Mouse (Mus musculus): ENCODE measurements around the gene Pole4. TPM values are rescaled to one million over a fixed set of nuclear protein-coding genes. Genes with fewer than 3 reads are reported as not detected.
A peak's percentile ranks its signal among the peaks of the same experiment; 100 is the strongest.
"Not testable (repeated sequence)": the region's sequence is repeated elsewhere in the genome, so short reads cannot be mapped to it uniquely, and the experiment has no call there.

The Pole4 gene
- polyA plus RNA-seq, 1 experiment from 2014 or later: 96.4 TPM

- Histone ChIP-seq H3K27ac (replicated peaks) (no peak overlapping the region), H3K4me3 (no peak overlapping the region), H3K9me3 (replicated peaks) (no peaks in the 10 kb centered on the region), H3K36me3 (no peaks in the 10 kb centered on the region), H3K27me3 (ENCODE audit: low read depth, poor library complexity, severe bottlenecking) (0 out of 2 replicates have a peak, but pooled peaks cover 6% of the 10 kb centered on the region), H3K4me1 (peaks cover 24% of the 10 kb centered on the region)
- no peak for DNase-seq (ENCODE audit: low spot score)
- 93% methylated on average over 3 of the region's 3 CpGs for WGBS
Measured at GRCm38 (mm10) chr6:82703710-82704109, 1.5 kb downstream of the Pole4 start.

GRCm38 (mm10) chr6:82702593-82703017 is 2.6 kb downstream of the Pole4 start:
- no peaks in the 10 kb centered on the region for H3K36me3 ChIP-seq
- 0 out of 2 replicates have a peak, but pooled peaks cover 6% of the 10 kb centered on the region for H3K27me3 ChIP-seq (ENCODE audit: low read depth, poor library complexity, severe bottlenecking)
- no peaks in the 10 kb centered on the region for H3K9me3 ChIP-seq (replicated peaks)
- H3K27ac ChIP-seq (replicated peaks): peak overlapping the region; percentile 46; the same call in 1 of the 2 replicates
- H3K4me1 ChIP-seq: peaks cover 24% of the 10 kb centered on the region
- peak; percentile 87 for DNase-seq (ENCODE audit: low spot score)
- H3K4me3 ChIP-seq: no peak overlapping the region
- WGBS: 33% methylated on average over 16 of the region's 16 CpGs

- no peak for DNase-seq (ENCODE audit: low spot score)
- WGBS: 83% methylated on average over 6 of the region's 6 CpGs
- no peaks in the 10 kb centered on the region for H3K9me3 ChIP-seq (replicated peaks)
- H3K27ac ChIP-seq (replicated peaks): peak overlapping the region; percentile 77; the same call in 1 of the 2 replicates
- peaks cover 24% of the 10 kb centered on the region for H3K4me1 ChIP-seq
- 0 out of 2 replicates have a peak, but pooled peaks cover 6% of the 10 kb centered on the region for H3K27me3 ChIP-seq (ENCODE audit: low read depth, poor library complexity, severe bottlenecking)
- H3K4me3 ChIP-seq: no peak overlapping the region
- H3K36me3 ChIP-seq: no peaks in the 10 kb centered on the region
Measured at GRCm38 (mm10) chr6:82701296-82701695, 3.9 kb downstream of the Pole4 start.

GRCm38 (mm10) chr6:82699831-82700230 is 5.3 kb downstream of the Pole4 start:
- Histone ChIP-seq H3K4me3 (0 out of 2 replicates have a peak overlapping the region, but pooled peaks have one; percentile 4), H3K4me1 (peaks cover 26% of the 10 kb centered on the region), H3K27me3 (ENCODE audit: low read depth, poor library complexity, severe bottlenecking) (0 out of 2 replicates have a peak, but pooled peaks cover 6% of the 10 kb centered on the region), H3K27ac (replicated peaks) (peak overlapping the region; percentile 77), H3K36me3 (no peaks in the 10 kb centered on the region), H3K9me3 (replicated peaks) (no peaks in the 10 kb centered on the region)
- DNase-seq (ENCODE audit: low spot score): peak; percentile 65
- WGBS: 25% methylated on average over 5 of the region's 5 CpGs

GRCm38 (mm10) chr6:82696736-82697135 is 8.4 kb downstream of the Pole4 start:
- no peak overlapping the region for H3K4me3 ChIP-seq
- 95% methylated on average over 3 of the region's 3 CpGs for WGBS
- H3K36me3 ChIP-seq: no peaks in the 10 kb centered on the region
- no peaks in the 10 kb centered on the region for H3K9me3 ChIP-seq (replicated peaks)
- H3K27ac ChIP-seq (replicated peaks): no peak overlapping the region
- no peak for DNase-seq (ENCODE audit: low spot score)
- no peaks in the 10 kb centered on the region for H3K27me3 ChIP-seq (ENCODE audit: low read depth, poor library complexity, severe bottlenecking)
- H3K4me1 ChIP-seq: peaks cover 27% of the 10 kb centered on the region

- 53% methylated on average over 13 of the region's 13 CpGs for WGBS
- Histone ChIP-seq H3K36me3 (no peaks in the 10 kb centered on the region), H3K27me3 (ENCODE audit: low read depth, poor library complexity, severe bottlenecking) (no peaks in the 10 kb centered on the region), H3K4me3 (no peak overlapping the region), H3K9me3 (replicated peaks) (no peaks in the 10 kb centered on the region), H3K27ac (replicated peaks) (0 out of 2 replicates have a peak overlapping the region, but pooled peaks have one; percentile 28), H3K4me1 (peaks cover 11% of the 10 kb centered on the region)
- DNase-seq (ENCODE audit: low spot score): peak; percentile 33
Measured at GRCm38 (mm10) chr6:82694668-82695067, 10.5 kb downstream of the Pole4 start.

- peaks cover 10% of the 10 kb centered on the region for H3K4me1 ChIP-seq
- WGBS: 88% methylated on average over 4 of the region's 4 CpGs
- DNase-seq (ENCODE audit: low spot score): no peak
- no peak overlapping the region for H3K27ac ChIP-seq (replicated peaks)
- no peak overlapping the region for H3K4me3 ChIP-seq
- no peaks in the 10 kb centered on the region for H3K36me3 ChIP-seq
- H3K27me3 ChIP-seq (ENCODE audit: low read depth, poor library complexity, severe bottlenecking): no peaks in the 10 kb centered on the region
- H3K9me3 ChIP-seq (replicated peaks): no peaks in the 10 kb centered on the region
Measured at GRCm38 (mm10) chr6:82689474-82689873, 15.7 kb downstream of the Pole4 start.

GRCm38 (mm10) chr6:82688586-82688985 is 16.6 kb downstream of the Pole4 start:
- H3K27me3 ChIP-seq (ENCODE audit: low read depth, poor library complexity, severe bottlenecking); H3K4me3 ChIP-seq; H3K36me3 ChIP-seq; H3K9me3 ChIP-seq (replicated peaks); H3K4me1 ChIP-seq; DNase-seq (ENCODE audit: low spot score): not testable (repeated sequence)
- 0 out of 2 replicates have a peak overlapping the region, but pooled peaks have one; percentile 59 for H3K27ac ChIP-seq (replicated peaks)
- 48% methylated on average over 5 of the region's 5 CpGs for WGBS

GRCm38 (mm10) chr6:82684136-82684535 is 21.0 kb downstream of the Pole4 start:
- Histone ChIP-seq H3K27me3 (ENCODE audit: low read depth, poor library complexity, severe bottlenecking) (no peaks in the 10 kb centered on the region), H3K4me3 (no peak overlapping the region), H3K9me3 (replicated peaks) (no peaks in the 10 kb centered on the region), H3K27ac (replicated peaks) (no peak overlapping the region), H3K36me3 (no peaks in the 10 kb centered on the region), H3K4me1 (peaks cover 9% of the 10 kb centered on the region)
- DNase-seq (ENCODE audit: low spot score): no peak

GRCm38 (mm10) chr6:82679286-82679685 is 25.9 kb downstream of the Pole4 start:
- not testable (repeated sequence) for H3K4me3 ChIP-seq; H3K36me3 ChIP-seq; DNase-seq (ENCODE audit: low spot score); H3K9me3 ChIP-seq (replicated peaks); H3K4me1 ChIP-seq; H3K27ac ChIP-seq (replicated peaks); H3K27me3 ChIP-seq (ENCODE audit: low read depth, poor library complexity, severe bottlenecking)
- WGBS: 80% methylated on average over 2 of the region's 2 CpGs

- H3K4me1 ChIP-seq; H3K27ac ChIP-seq (replicated peaks); H3K27me3 ChIP-seq (ENCODE audit: low read depth, poor library complexity, severe bottlenecking); H3K4me3 ChIP-seq; DNase-seq (ENCODE audit: low spot score); H3K36me3 ChIP-seq; H3K9me3 ChIP-seq (replicated peaks): not testable (repeated sequence)
- WGBS: 79% methylated on average over 3 of the region's 3 CpGs
Measured at GRCm38 (mm10) chr6:82677629-82678028, 27.5 kb downstream of the Pole4 start.

- H3K27ac ChIP-seq (replicated peaks): no peak overlapping the region
- H3K27me3 ChIP-seq (ENCODE audit: low read depth, poor library complexity, severe bottlenecking): no peaks in the 10 kb centered on the region
- no peaks in the 10 kb centered on the region for H3K36me3 ChIP-seq
- no peaks in the 10 kb centered on the region for H3K9me3 ChIP-seq (replicated peaks)
- no peak overlapping the region for H3K4me3 ChIP-seq
- no peak for DNase-seq (ENCODE audit: low spot score)
- H3K4me1 ChIP-seq: no peaks in the 10 kb centered on the region
Measured at GRCm38 (mm10) chr6:82666480-82666879, 38.7 kb downstream of the Pole4 start.

- Histone ChIP-seq H3K9me3 (replicated peaks) (no peaks in the 10 kb centered on the region), H3K36me3 (peaks cover 24% of the 10 kb centered on the region), H3K4me1 (peaks cover 21% of the 10 kb centered on the region), H3K4me3 (peak overlapping the region; percentile 70), H3K27me3 (ENCODE audit: low read depth, poor library complexity, severe bottlenecking) (no peaks in the 10 kb centered on the region), H3K27ac (replicated peaks) (peak overlapping the region; percentile 95)
- no peak for DNase-seq (ENCODE audit: low spot score)
- 38% methylated on average over 11 of the region's 11 CpGs for WGBS
Measured at GRCm38 (mm10) chr6:82653169-82653525, 52.0 kb downstream of the Pole4 start.

Data from midbrain, embryonic 10.5 days (tissue).